Mouse (Mus musculus): ENCODE data around the gene Esrrb. TPM values are rescaled to one million over a fixed set of nuclear protein-coding genes. Genes with fewer than 3 reads are reported as not detected.

Gene Esrrb
- polyA plus RNA-seq, 1 experiment from 2014 or later, result 2.2 TPM

DNA sequence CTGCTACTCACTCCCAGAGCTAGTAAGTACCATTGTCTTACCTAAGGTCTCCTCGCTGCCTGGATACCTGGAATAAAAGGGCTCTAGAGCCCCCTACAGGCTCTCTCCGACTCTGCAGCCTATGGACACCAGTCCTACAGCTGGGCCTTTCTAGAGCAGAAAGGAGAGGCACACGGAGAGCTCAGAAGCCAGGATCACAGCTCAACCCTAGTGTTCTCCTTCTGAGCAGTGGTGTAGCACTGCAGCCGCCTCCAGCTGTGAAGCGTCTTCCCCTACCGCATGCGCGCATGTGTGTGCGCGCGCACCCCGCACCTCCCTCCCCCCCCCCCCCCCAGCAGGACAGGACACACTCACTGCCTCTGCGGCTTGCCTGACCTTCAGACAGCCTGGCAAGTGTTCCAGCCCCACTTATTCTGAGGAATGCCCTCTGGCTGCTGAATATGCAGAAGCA, 72.5 kb downstream of the Esrrb start:
- no peak overlapping the region for H3K27ac ChIP-seq (ENCODE audit: low read length)
- no peaks in the 10 kb centered on the region for H3K4me1 ChIP-seq (ENCODE audit: control insufficient read depth, insufficient read depth, low read length)
- H3K27me3 ChIP-seq (ENCODE audit: control insufficient read depth, insufficient read depth, low read length), result no peaks in the 10 kb centered on the region
- peak; percentile 89 for ATAC-seq (replicated peaks; ENCODE audit: extremely low read depth, insufficient read depth, low FRiP score)
- H3K4me2 ChIP-seq (ENCODE audit: low read depth, low read length), result peak overlapping the region; percentile 51
- no peaks in the 10 kb centered on the region for H3K36me3 ChIP-seq (ENCODE audit: control insufficient read depth, insufficient read depth)
- 0 out of 2 replicates have a peak overlapping the region, but pooled peaks have one; percentile 5 for H3K9ac ChIP-seq (ENCODE audit: low read length)
- peak overlapping the region; percentile 19 for H3K4me3 ChIP-seq (ENCODE audit: low read length)
- no peaks in the 10 kb centered on the region for H3K9me3 ChIP-seq (replicated peaks; ENCODE audit: control insufficient read depth, low read length)
- WGBS, result under 1% methylated on average over 12 of the region's 13 CpGs

- no peaks in the 10 kb centered on the region for H3K27me3 ChIP-seq (ENCODE audit: control insufficient read depth, insufficient read depth, low read length)
- no peaks in the 10 kb centered on the region for H3K4me1 ChIP-seq (ENCODE audit: control insufficient read depth, insufficient read depth, low read length)
- 87% methylated on average over 13 of the region's 13 CpGs for WGBS
- H3K9ac ChIP-seq (ENCODE audit: low read length), result no peak overlapping the region
- H3K4me3 ChIP-seq (ENCODE audit: low read length), result no peak overlapping the region
- H3K9me3 ChIP-seq (replicated peaks; ENCODE audit: control insufficient read depth, low read length), result no peaks in the 10 kb centered on the region
- no peak overlapping the region for H3K4me2 ChIP-seq (ENCODE audit: low read depth, low read length)
- ATAC-seq (replicated peaks; ENCODE audit: extremely low read depth, insufficient read depth, low FRiP score), result no peak
- no peak overlapping the region for H3K27ac ChIP-seq (ENCODE audit: low read length)
- H3K36me3 ChIP-seq (ENCODE audit: control insufficient read depth, insufficient read depth), result no peaks in the 10 kb centered on the region
Observed at GRCm38 (mm10) chr12:86435651-86436050, 74.7 kb downstream of the Esrrb start.

- H3K9me3 ChIP-seq (replicated peaks; ENCODE audit: control insufficient read depth, low read length), result no peaks in the 10 kb centered on the region
- no peak for ATAC-seq (replicated peaks; ENCODE audit: extremely low read depth, insufficient read depth, low FRiP score)
- no peak overlapping the region for H3K4me3 ChIP-seq (ENCODE audit: low read length)
- WGBS, result 82% methylated on average over 5 of the region's 5 CpGs
- H3K4me1 ChIP-seq (ENCODE audit: control insufficient read depth, insufficient read depth, low read length), result peaks cover 5% of the 10 kb centered on the region; the same call in 1 of the 2 replicates
- no peak overlapping the region for H3K9ac ChIP-seq (ENCODE audit: low read length)
- no peak overlapping the region for H3K27ac ChIP-seq (ENCODE audit: low read length)
- H3K36me3 ChIP-seq (ENCODE audit: control insufficient read depth, insufficient read depth), result no peaks in the 10 kb centered on the region
- no peak overlapping the region for H3K4me2 ChIP-seq (ENCODE audit: low read depth, low read length)
- H3K27me3 ChIP-seq (ENCODE audit: control insufficient read depth, insufficient read depth, low read length), result no peaks in the 10 kb centered on the region
Observed at GRCm38 (mm10) chr12:86450848-86451247, 89.9 kb downstream of the Esrrb start.

- no peaks in the 10 kb centered on the region for H3K27me3 ChIP-seq (ENCODE audit: control insufficient read depth, insufficient read depth, low read length)
- H3K4me1 ChIP-seq (ENCODE audit: control insufficient read depth, insufficient read depth, low read length), result no peaks in the 10 kb centered on the region
- no peaks in the 10 kb centered on the region for H3K36me3 ChIP-seq (ENCODE audit: control insufficient read depth, insufficient read depth)
- no peak overlapping the region for H3K9ac ChIP-seq (ENCODE audit: low read length)
- no peak for ATAC-seq (replicated peaks; ENCODE audit: extremely low read depth, insufficient read depth, low FRiP score)
- peaks cover 3% of the 10 kb centered on the region; the same call in 1 of the 2 replicates for H3K9me3 ChIP-seq (replicated peaks; ENCODE audit: control insufficient read depth, low read length)
- H3K4me3 ChIP-seq (ENCODE audit: low read length), result no peak overlapping the region
- 67% methylated on average over 1 of the region's 1 CpGs for WGBS
- no peak overlapping the region for H3K4me2 ChIP-seq (ENCODE audit: low read depth, low read length)
- H3K27ac ChIP-seq (ENCODE audit: low read length), result no peak overlapping the region
Observed at GRCm38 (mm10) chr12:86455009-86455408, 94.1 kb downstream of the Esrrb start.

- H3K4me2 ChIP-seq (ENCODE audit: low read depth, low read length), result no peak overlapping the region
- H3K27me3 ChIP-seq (ENCODE audit: control insufficient read depth, insufficient read depth, low read length), result no peaks in the 10 kb centered on the region
- 77% methylated on average over 9 of the region's 9 CpGs for WGBS
- H3K27ac ChIP-seq (ENCODE audit: low read length), result no peak overlapping the region
- ATAC-seq (replicated peaks; ENCODE audit: extremely low read depth, insufficient read depth, low FRiP score), result no peak
- no peak overlapping the region for H3K9ac ChIP-seq (ENCODE audit: low read length)
- no peak overlapping the region for H3K4me3 ChIP-seq (ENCODE audit: low read length)
- H3K9me3 ChIP-seq (replicated peaks; ENCODE audit: control insufficient read depth, low read length), result peaks cover 3% of the 10 kb centered on the region; the same call in 1 of the 2 replicates
- 0 out of 2 replicates have a peak, but pooled peaks cover 2% of the 10 kb centered on the region for H3K4me1 ChIP-seq (ENCODE audit: control insufficient read depth, insufficient read depth, low read length)
- no peaks in the 10 kb centered on the region for H3K36me3 ChIP-seq (ENCODE audit: control insufficient read depth, insufficient read depth)
Observed at GRCm38 (mm10) chr12:86462742-86463470, 102.0 kb downstream of the Esrrb start.

- ATAC-seq (replicated peaks; ENCODE audit: extremely low read depth, insufficient read depth, low FRiP score), result no peak
- H3K9ac ChIP-seq (ENCODE audit: low read length), result no peak overlapping the region
- 0 out of 2 replicates have a peak, but pooled peaks cover 2% of the 10 kb centered on the region for H3K4me1 ChIP-seq (ENCODE audit: control insufficient read depth, insufficient read depth, low read length)
- H3K4me2 ChIP-seq (ENCODE audit: low read depth, low read length), result no peak overlapping the region
- no peaks in the 10 kb centered on the region for H3K36me3 ChIP-seq (ENCODE audit: control insufficient read depth, insufficient read depth)
- H3K4me3 ChIP-seq (ENCODE audit: low read length), result no peak overlapping the region
- H3K27ac ChIP-seq (ENCODE audit: low read length), result no peak overlapping the region
- WGBS, result 100% methylated on average over 1 of the region's 1 CpGs
- no peaks in the 10 kb centered on the region for H3K27me3 ChIP-seq (ENCODE audit: control insufficient read depth, insufficient read depth, low read length)
- peaks cover 3% of the 10 kb centered on the region; the same call in 1 of the 2 replicates for H3K9me3 ChIP-seq (replicated peaks; ENCODE audit: control insufficient read depth, low read length)
Observed at GRCm38 (mm10) chr12:86464385-86464784, 103.5 kb downstream of the Esrrb start.

- ATAC-seq (replicated peaks; ENCODE audit: extremely low read depth, insufficient read depth, low FRiP score), result no peak
- no peak overlapping the region for H3K9ac ChIP-seq (ENCODE audit: low read length)
- H3K4me3 ChIP-seq (ENCODE audit: low read length), result no peak overlapping the region
- 45% methylated on average over 4 of the region's 4 CpGs for WGBS
- H3K27ac ChIP-seq (ENCODE audit: low read length), result no peak overlapping the region
- H3K4me2 ChIP-seq (ENCODE audit: low read depth, low read length), result no peak overlapping the region
- H3K4me1 ChIP-seq (ENCODE audit: control insufficient read depth, insufficient read depth, low read length), result 0 out of 2 replicates have a peak, but pooled peaks cover 2% of the 10 kb centered on the region
- H3K36me3 ChIP-seq (ENCODE audit: control insufficient read depth, insufficient read depth), result no peaks in the 10 kb centered on the region
- no peaks in the 10 kb centered on the region for H3K27me3 ChIP-seq (ENCODE audit: control insufficient read depth, insufficient read depth, low read length)
- H3K9me3 ChIP-seq (replicated peaks; ENCODE audit: control insufficient read depth, low read length), result no peaks in the 10 kb centered on the region
Observed at GRCm38 (mm10) chr12:86466180-86466579, 105.3 kb downstream of the Esrrb start.

GRCm38 (mm10) chr12:86469919-86470318, 109.0 kb downstream of the Esrrb start:
- Histone ChIP-seq H3K9ac (ENCODE audit: low read length) (no peak overlapping the region), H3K4me3 (ENCODE audit: low read length) (no peak overlapping the region), H3K27ac (ENCODE audit: low read length) (no peak overlapping the region), H3K36me3 (ENCODE audit: control insufficient read depth, insufficient read depth) (no peaks in the 10 kb centered on the region), H3K4me2 (ENCODE audit: low read depth, low read length) (no peak overlapping the region), H3K4me1 (ENCODE audit: control insufficient read depth, insufficient read depth, low read length) (peaks cover 4% of the 10 kb centered on the region), H3K27me3 (ENCODE audit: control insufficient read depth, insufficient read depth, low read length) (no peaks in the 10 kb centered on the region), H3K9me3 (replicated peaks; ENCODE audit: control insufficient read depth, low read length) (no peaks in the 10 kb centered on the region)
- WGBS, result 54% methylated on average over 23 of the region's 23 CpGs
- ATAC-seq (replicated peaks; ENCODE audit: extremely low read depth, insufficient read depth, low FRiP score), result no peak

GRCm38 (mm10) chr12:86470912-86471311, 110.0 kb downstream of the Esrrb start:
- Histone ChIP-seq H3K9ac (ENCODE audit: low read length) (no peak overlapping the region), H3K4me1 (ENCODE audit: control insufficient read depth, insufficient read depth, low read length) (peaks cover 10% of the 10 kb centered on the region), H3K27ac (ENCODE audit: low read length) (no peak overlapping the region), H3K4me2 (ENCODE audit: low read depth, low read length) (no peak overlapping the region), H3K4me3 (ENCODE audit: low read length) (no peak overlapping the region), H3K9me3 (replicated peaks; ENCODE audit: control insufficient read depth, low read length) (no peaks in the 10 kb centered on the region), H3K36me3 (ENCODE audit: control insufficient read depth, insufficient read depth) (no peaks in the 10 kb centered on the region), H3K27me3 (ENCODE audit: control insufficient read depth, insufficient read depth, low read length) (no peaks in the 10 kb centered on the region)
- 67% methylated on average over 6 of the region's 6 CpGs for WGBS
- ATAC-seq (replicated peaks; ENCODE audit: extremely low read depth, insufficient read depth, low FRiP score), result no peak
